Mouse (Mus musculus) G1E (cell line): Measurements from ENCODE around the gene Pip4k2b.

ENCODE experiments used
- CTCF ChIP-seq: IDR thresholded peaks from 2 replicates; pipeline ENCODE4 v1.5.1; 2012; ENCODE audit warnings: low read depth, low read length, inconsistent platforms, mixed read lengths
- GATA1 ChIP-seq: IDR thresholded peaks from 2 replicates; pipeline ENCODE4 v1.6.1; 2012; ENCODE audit warnings: borderline replicate concordance, low read length, inconsistent platforms, mixed read lengths

DNA sequence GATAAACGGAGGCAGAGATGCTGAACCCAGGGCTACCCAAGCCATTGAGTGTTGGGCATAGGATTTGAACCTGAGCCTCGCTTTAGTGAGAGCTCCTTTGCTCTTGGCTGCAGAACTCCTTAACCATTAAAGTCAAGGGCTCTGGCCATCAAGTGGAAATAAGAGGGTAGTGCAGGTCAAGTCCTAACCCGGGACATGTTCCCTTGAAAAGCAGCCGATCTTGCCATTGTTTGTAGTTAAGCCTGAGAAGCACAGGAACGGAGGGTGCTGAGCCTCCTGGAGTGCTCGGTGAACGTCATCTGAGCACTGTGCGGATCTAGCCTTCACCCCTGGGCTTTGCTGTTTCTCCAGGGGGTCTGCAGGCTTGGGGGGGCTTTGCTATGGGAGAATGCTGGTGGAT, 66.7 kb downstream of the Pip4k2b start:
- TF ChIP-seq CTCF (no peak), GATA1 (no peak)
